Mouse (Mus musculus) midbrain, embryonic 15.5 days (tissue): Measurements from ENCODE around the gene Cenpe. TPM values are rescaled to one million over a fixed set of nuclear protein-coding genes. Genes with fewer than 3 reads are reported as not detected.
A peak's percentile ranks its signal among the peaks of the same experiment; 100 is the strongest.
"Not testable (repeated sequence)": the region's sequence is repeated elsewhere in the genome, so short reads cannot be mapped to it uniquely, and the experiment has no call there.

Experiments
- ATAC-seq: fragments of 200-750 bp; cut with Nextera tagmentation; replicated peaks from 2 replicates; pipeline ENCODE4 v1.8.0; 2017; ENCODE audit warnings: moderate TSS enrichment
- H3K27ac ChIP-seq: fragments of 300-500 bp; sonication (generic); 2 replicates; pipeline ENCODE4 v1.5.1; 2015; ENCODE audit warnings: mild to moderate bottlenecking, inconsistent platforms
- H3K27me3 ChIP-seq: fragments of 300-500 bp; sonication (generic); replicated peaks from 2 replicates; pipeline ENCODE4 v1.6.1; 2015; ENCODE audit warnings: inconsistent platforms
- H3K36me3 ChIP-seq: fragments of 300-500 bp; sonication (generic); replicated peaks from 2 replicates; pipeline ENCODE4 v1.6.1; 2015; ENCODE audit warnings: inconsistent platforms
- H3K4me1 ChIP-seq: fragments of 300-500 bp; sonication (generic); 2 replicates; pipeline ENCODE4 v1.6.1; 2015; ENCODE audit warnings: inconsistent platforms
- H3K4me2 ChIP-seq: fragments of 300-500 bp; sonication (generic); 2 replicates; pipeline ENCODE4 v1.6.1; 2015; ENCODE audit warnings: inconsistent platforms, mild to moderate bottlenecking, moderate library complexity
- H3K4me3 ChIP-seq: fragments of 300-500 bp; sonication (generic); 2 replicates; pipeline ENCODE4 v1.5.1; 2015; ENCODE audit warnings: mild to moderate bottlenecking, inconsistent platforms
- H3K9ac ChIP-seq: fragments of 300-500 bp; sonication (generic); 2 replicates; pipeline ENCODE4 v1.6.1; 2015; ENCODE audit warnings: mild to moderate bottlenecking, inconsistent platforms
- H3K9me3 ChIP-seq: fragments of 300-500 bp; sonication (generic); 2 replicates; pipeline ENCODE4 v1.6.1; 2016; ENCODE audit warnings: inconsistent platforms
- WGBS: fragments of 180-500 bp; shearing (Covaris S2); methylation state at CpG from one replicate; pipeline ENCODE4 v1.1.7; 2015; ENCODE audit warnings: mixed read lengths; 5-methylcytosine and 5-hydroxymethylcytosine counted together
- polyA plus RNA-seq: library from polyadenylated mRNA; unstranded; fragments of >200 nt; fragmentation: Nextera tagmentation; extraction: Ambion mirVana; gene quantifications from 2 replicates; pipeline ENCODE4 v1.2.1, GENCODE M21; 2015

Gene Cenpe
- polyA plus RNA-seq: 3.4 and 4.5 TPM in 2 replicates

DNA sequence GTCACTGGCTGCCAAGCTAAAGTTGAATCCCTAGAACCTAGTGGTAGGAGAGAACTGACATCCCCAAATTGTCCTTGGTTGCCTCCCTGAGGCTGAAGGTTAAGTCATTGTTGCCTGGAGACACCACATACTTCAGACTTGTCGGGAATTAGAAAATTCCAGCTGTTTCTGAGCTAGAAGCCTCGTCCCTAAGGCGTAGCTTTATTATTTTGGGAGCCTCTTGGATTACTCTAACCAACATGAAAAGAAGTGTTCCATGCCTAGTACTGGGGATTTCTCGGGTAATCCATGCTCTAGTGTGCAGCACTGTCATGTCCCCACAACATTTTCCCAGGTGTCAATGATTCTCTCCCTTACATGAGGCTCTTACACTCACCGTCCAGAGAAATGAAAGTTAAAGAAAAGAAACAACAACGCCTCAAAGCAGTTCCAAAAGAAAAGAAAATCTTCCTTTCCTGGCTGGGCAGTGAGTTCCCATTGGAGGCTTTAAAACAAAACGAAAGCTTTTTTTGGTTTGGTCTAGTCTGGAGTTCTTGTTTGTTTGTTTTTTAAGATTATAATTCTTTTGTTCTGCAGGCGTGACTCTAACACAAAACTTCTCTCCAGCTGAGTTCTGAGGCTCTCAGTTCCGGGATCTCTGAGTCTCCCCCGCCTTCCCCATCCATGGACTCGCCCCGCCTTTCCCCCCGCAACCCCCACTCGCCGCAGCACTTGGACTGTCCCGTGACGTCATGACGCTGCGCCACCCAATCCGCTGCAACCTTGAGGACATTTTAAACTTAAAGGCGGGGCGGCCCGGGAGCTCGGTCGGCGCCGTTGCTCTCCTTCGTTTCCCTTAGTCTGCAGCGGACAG is at the start of gene Cenpe:
Cenpe (plus strand) TSS at position 733 of the 853 bp plus-strand sequence.
- peak; percentile 98 for ATAC-seq
- Histone ChIP-seq H3K4me1 (peaks cover 17% of the 10 kb centered on the region), H3K4me2 (peak within 1 kb of the TSS; percentile 85), H3K9me3 (no peaks in the 10 kb centered on the region), H3K4me3 (peak within 1 kb of the TSS; percentile 75), H3K36me3 (no peaks in the 10 kb centered on the region), H3K27me3 (no peaks in the 10 kb centered on the region), H3K27ac (0 out of 2 replicates have a peak within 1 kb of the TSS, but pooled peaks have one; percentile 14), H3K9ac (peak within 1 kb of the TSS; percentile 42)
- 2% methylated on average over 29 of the region's 29 CpGs for WGBS

DNA sequence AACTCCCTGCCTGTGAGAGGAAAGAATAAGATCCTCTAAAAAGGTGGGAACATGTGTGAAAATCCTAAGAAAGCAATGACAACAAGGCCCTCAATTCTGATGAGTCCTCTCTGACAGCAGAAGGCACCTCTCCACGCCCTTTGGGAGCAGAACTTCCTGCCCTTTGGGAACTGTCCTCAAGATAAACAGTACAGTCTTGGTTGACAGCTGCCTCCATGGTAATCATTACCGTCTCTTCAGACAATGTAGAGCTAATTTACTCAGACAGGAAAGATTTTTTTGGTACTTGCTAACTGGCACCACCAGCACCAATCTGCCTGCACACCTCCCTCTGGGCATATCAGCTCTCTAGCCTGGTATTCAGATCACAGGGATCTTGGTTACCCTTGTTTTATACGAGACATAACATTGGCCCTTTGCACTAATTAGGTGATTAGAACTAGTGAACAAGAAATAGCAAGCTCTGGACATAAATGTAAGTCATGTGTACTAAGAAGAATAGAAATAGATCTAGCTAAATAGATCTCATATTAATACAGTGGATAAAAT is 40.4 kb upstream of the Cenpe start:
- Histone ChIP-seq H3K27ac (no peak overlapping the region), H3K27me3 (no peaks in the 10 kb centered on the region), H3K4me1 (no peaks in the 10 kb centered on the region), H3K9me3 (no peaks in the 10 kb centered on the region), H3K4me3 (no peak overlapping the region), H3K9ac (no peak overlapping the region), H3K4me2 (no peak overlapping the region), H3K36me3 (no peaks in the 10 kb centered on the region)
- WGBS: 57% methylated on average over 3 of the region's 3 CpGs
- no peak; the same call in 1 of the 2 replicates for ATAC-seq

DNA sequence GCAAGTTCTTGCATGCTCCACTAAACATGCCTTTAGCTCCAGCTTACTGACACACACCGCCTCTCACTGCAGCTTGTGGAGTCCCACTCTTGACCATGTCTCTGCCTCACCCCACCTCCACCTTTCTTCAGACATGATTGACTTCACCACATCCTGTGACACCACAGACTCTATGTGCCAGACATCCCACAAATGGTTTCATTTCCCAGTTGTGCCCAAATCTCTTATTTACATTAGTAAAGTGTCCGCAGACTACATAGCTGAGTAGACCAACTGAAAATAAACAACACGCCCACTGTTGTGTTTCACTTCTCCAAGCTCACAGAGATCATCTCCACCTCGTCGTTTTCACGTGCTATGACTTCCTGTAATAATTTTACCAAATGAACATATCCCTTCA is 20.5 kb upstream of the Cenpe start:
- H3K4me3 ChIP-seq: no peak overlapping the region
- no peaks in the 10 kb centered on the region for H3K9me3 ChIP-seq
- H3K4me1 ChIP-seq: no peaks in the 10 kb centered on the region
- H3K27me3 ChIP-seq: no peaks in the 10 kb centered on the region
- no peak overlapping the region for H3K4me2 ChIP-seq
- no peak overlapping the region for H3K9ac ChIP-seq
- WGBS: 88% methylated on average over 6 of the region's 6 CpGs
- no peak overlapping the region for H3K27ac ChIP-seq
- H3K36me3 ChIP-seq: no peaks in the 10 kb centered on the region
- no peak for ATAC-seq

DNA sequence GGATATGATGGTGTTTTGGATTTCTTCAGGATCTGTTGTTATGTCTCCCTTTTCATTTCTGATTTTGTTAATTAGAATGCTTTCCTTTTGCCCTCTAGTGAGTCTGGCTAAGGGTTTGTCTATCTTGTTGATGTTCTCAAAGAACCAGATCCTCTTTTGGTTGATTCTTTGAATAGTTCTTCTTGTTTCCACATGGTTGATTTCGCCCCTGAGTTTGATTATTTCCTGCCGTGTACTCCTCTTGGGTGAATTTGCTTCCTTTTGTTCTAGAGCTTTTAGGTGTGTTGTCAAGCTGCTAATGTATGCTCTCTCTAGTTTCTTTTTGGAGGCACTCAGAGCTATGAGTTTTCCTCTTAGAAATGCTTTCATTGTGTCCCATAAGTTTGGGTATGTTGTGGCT is 14.3 kb upstream of the Cenpe start:
- not testable (repeated sequence) for H3K36me3 ChIP-seq, H3K4me1 ChIP-seq, H3K9ac ChIP-seq, H3K4me2 ChIP-seq, H3K9me3 ChIP-seq, H3K4me3 ChIP-seq, H3K27ac ChIP-seq, ATAC-seq, H3K27me3 ChIP-seq
- WGBS: 64% methylated on average over 2 of the region's 2 CpGs

DNA sequence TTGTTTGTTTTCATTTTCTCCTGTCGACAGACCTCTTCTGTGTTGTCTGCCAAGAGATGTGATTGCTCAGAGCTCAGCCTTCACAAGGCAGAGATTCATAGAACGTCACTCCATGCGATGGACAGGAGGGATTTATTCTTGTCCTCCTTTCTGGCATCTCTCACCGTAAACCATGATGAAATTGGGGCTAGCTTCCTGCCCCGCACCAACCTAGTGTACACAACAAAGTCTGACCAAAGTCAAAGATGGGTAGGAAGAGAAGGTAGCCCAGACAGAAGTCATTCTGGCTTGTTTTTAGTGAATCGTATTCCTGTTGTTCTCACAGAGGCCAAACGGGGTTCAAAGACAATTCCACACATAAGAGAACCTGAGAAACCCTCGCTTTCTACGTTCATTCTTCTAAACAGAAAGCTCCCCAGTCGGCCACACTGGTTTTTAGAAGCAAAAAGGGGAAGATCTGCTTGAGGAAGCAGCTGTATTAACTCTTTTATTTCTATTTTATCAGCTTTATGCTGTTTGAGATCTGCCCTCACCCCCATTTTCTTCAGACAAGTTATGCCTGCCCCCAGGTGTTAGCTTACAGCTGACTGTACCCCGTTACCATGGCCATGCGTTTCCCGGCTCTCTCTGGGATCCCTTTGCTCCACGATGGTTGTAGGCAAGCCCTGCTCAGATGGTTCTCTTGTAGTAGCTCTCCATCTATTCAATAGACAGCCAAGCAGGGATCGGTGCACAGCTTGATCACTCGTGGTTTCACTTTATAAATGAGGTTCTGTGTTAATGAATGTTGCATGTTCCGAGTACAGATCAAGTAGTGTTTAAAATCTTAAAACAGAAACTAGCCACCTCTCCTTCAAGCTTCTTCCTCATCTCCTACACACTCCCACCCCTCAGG is 11.7 kb upstream of the Cenpe start:
- H3K4me3 ChIP-seq: no peak overlapping the region
- H3K9me3 ChIP-seq: no peaks in the 10 kb centered on the region
- H3K27ac ChIP-seq: no peak overlapping the region
- 85% methylated on average over 17 of the region's 17 CpGs for WGBS
- H3K4me2 ChIP-seq: no peak overlapping the region
- H3K9ac ChIP-seq: no peak overlapping the region
- no peaks in the 10 kb centered on the region for H3K36me3 ChIP-seq
- H3K4me1 ChIP-seq: no peaks in the 10 kb centered on the region
- no peak for ATAC-seq
- no peaks in the 10 kb centered on the region for H3K27me3 ChIP-seq

DNA sequence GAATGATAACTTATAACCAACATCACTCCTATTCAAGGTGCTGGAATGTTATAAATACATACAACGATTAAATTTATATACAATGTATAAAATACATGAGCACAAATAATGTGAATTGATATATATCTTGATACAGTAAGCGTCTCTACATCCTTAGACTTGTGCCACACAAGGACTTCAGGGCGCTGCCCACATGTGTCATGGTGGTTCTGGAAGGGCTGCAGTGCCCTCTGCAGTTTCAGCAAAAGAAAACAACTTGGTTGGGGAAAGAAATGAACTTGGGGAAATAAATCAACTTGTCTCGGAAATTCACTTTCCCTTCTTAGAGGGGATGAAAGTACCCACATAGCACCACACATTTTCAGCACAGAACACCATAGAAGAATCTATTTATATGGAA is 5.7 kb upstream of the Cenpe start:
- no peak overlapping the region for H3K4me2 ChIP-seq
- no peak overlapping the region for H3K27ac ChIP-seq
- H3K9ac ChIP-seq: no peak overlapping the region
- peak; percentile 77; the same call in 1 of the 2 replicates for ATAC-seq
- 41% methylated on average over 4 of the region's 4 CpGs for WGBS
- H3K9me3 ChIP-seq: no peaks in the 10 kb centered on the region
- no peak overlapping the region for H3K4me3 ChIP-seq
- H3K4me1 ChIP-seq: peaks cover 1% of the 10 kb centered on the region; the same call in 1 of the 2 replicates
- no peaks in the 10 kb centered on the region for H3K36me3 ChIP-seq
- H3K27me3 ChIP-seq: no peaks in the 10 kb centered on the region

DNA sequence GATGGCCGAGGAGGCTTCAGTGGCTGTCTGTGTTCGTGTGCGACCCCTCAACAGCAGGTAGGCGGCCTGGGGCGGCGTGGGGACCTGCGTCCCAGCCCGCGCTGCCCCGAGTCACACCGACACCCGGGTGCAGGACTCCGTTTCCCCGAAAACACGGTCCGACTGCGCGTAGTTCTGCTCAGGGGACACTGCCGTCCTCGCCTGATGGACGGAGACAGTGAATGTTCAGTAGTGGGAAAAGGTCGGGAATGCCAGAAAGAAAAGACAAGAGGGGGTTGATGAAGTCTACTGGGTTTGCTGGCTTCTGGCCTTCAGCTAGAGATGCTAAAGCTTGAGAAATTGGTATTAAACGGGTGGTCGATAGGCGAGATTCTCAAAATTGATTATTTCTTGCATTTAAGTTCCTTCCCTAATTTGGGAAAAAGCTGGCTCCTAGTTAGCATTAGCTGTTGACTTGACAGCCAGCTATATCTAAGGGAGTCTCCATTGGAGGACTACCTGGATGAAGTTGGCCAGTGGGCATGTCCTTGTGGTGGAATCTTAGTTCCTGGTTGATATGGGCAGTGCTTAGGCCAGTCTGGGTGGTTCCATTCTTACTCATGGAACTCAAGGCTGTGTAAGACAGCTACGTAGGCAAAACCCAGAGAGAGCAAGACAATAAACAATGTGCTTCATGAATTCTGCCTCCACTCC is 467 bp downstream of the Cenpe start:
- Histone ChIP-seq H3K9me3 (no peaks in the 10 kb centered on the region), H3K4me2 (peak overlapping the region; percentile 85), H3K4me1 (peaks cover 17% of the 10 kb centered on the region), H3K27me3 (no peaks in the 10 kb centered on the region), H3K4me3 (peak overlapping the region; percentile 75), H3K9ac (peak overlapping the region; percentile 42), H3K27ac (no peak overlapping the region), H3K36me3 (no peaks in the 10 kb centered on the region)
- ATAC-seq: 0 out of 2 replicates have a peak, but pooled peaks have one; percentile 31
- WGBS: under 1% methylated on average over 26 of the region's 26 CpGs

DNA sequence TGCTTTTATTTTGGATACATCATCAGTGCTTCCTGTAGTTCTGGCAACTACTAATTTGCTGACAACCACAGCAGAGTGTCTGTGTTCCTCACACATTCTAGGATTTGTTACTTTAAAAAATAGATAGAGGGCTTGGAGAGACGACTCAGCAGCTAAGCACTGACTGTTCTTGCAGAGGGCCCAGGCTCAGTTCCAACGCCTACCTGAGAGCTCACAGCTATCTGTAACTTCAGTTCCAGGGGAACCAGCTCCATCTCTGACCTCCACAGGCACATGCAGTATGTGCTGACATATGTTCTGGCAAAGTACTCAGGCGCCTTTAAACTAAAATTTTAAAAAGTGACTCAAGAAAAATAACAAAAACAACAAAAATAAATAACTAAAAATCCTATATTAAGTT is 19.7 kb downstream of the Cenpe start:
- no peaks in the 10 kb centered on the region for H3K4me1 ChIP-seq
- WGBS: 83% methylated on average over 3 of the region's 3 CpGs

DNA sequence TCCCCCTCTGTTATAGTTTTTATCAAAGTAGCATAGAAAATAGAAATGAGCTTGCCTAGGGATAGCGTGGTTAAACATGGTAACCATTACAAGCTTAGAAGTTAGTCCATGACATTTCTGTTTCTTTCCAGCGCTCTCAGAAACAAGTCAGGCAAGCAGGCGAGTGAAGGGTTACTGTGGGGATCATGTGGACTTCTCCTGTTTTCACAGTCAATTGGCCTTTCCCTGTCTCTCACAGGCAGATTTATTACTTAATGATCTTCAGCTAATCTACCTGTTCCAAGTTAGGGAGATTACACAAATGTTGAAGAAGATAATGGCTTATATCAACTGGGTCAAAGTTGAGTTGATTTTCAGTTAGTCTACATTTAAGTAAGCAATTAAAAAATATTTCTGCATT is 20.1 kb downstream of the Cenpe start:
- no peaks in the 10 kb centered on the region for H3K36me3 ChIP-seq
- WGBS: 91% methylated on average over 3 of the region's 3 CpGs
- no peak overlapping the region for H3K4me2 ChIP-seq
- no peak overlapping the region for H3K27ac ChIP-seq
- ATAC-seq: no peak
- H3K9ac ChIP-seq: no peak overlapping the region
- H3K27me3 ChIP-seq: no peaks in the 10 kb centered on the region
- no peak overlapping the region for H3K4me3 ChIP-seq
- H3K9me3 ChIP-seq: no peaks in the 10 kb centered on the region
- H3K4me1 ChIP-seq: no peaks in the 10 kb centered on the region

More for the DNA sequence above, 19.7 kb downstream of the Cenpe start:
- H3K36me3 ChIP-seq: no peaks in the 10 kb centered on the region
- H3K4me2 ChIP-seq: no peak overlapping the region
- H3K27ac ChIP-seq: no peak overlapping the region
- H3K27me3 ChIP-seq: no peaks in the 10 kb centered on the region
- ATAC-seq: no peak
- no peak overlapping the region for H3K4me3 ChIP-seq
- H3K9ac ChIP-seq: no peak overlapping the region
- no peaks in the 10 kb centered on the region for H3K9me3 ChIP-seq

DNA sequence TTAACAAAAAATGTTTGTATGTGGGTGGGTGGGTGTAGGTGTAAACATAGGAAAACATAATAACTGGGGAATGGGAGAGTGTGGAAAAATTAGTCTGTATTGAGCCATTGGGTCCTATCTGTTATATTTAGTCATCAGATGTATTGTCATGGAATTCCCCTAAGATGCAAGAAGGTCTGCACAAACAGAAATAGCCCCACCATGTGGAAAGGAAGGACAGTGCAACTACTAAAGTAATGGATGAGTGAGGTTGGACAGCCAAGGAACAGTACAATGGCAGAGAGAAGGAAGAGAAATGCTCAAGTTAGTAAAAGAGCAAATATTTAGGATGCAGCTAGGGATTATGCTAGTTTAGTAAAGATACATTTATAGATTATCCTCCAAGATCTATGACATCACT is 33.4 kb downstream of the Cenpe start:
- no peaks in the 10 kb centered on the region for H3K36me3 ChIP-seq
- H3K9ac ChIP-seq: no peak overlapping the region
- H3K4me2 ChIP-seq: no peak overlapping the region
- H3K9me3 ChIP-seq: no peaks in the 10 kb centered on the region
- H3K27ac ChIP-seq: no peak overlapping the region
- no peaks in the 10 kb centered on the region for H3K27me3 ChIP-seq
- ATAC-seq: no peak
- no peak overlapping the region for H3K4me3 ChIP-seq
- no peaks in the 10 kb centered on the region for H3K4me1 ChIP-seq

DNA sequence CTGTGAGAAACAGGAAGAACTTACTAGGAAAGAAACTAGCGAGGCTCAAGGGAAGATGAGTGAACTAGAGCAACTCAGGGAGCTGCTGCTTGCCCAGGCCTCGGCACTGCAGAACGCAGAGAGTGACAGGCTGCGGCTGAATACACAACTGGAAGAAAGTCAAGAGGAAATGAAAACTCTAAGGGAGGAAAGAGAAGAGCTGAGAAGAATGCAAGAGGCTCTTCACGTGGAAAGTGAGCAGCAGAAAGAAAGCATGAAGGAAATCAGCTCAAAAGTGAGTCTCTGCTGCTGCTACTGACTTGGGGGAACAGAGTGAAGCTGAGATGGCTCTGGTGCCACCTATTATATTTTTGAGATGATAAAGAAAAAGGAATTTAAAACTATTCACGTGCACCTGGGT is 34.5 kb downstream of the Cenpe start:
- H3K27me3 ChIP-seq: no peaks in the 10 kb centered on the region
- ATAC-seq: no peak
- no peak overlapping the region for H3K4me3 ChIP-seq

DNA sequence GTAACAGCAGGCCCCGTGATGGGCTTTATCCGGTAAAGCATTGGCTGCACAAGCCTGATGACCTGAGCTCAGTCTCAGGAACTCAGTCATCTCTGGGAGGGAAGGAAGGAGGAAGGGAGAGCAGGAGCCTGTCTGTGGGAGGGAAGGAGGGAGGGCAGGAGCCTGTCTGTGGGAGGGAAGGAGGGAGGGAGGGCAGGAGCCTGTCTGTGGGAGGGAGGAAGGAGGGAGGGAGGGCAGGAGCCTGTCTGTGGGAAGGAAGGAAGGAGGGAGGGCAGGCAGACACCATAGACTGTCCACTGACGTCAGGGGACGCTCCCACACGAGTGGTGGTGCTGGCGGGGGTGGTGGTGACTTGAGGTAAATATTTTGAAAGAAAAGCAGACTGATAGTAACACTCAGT is 36.8 kb downstream of the Cenpe start:
- no peak for ATAC-seq
- no peak overlapping the region for H3K27ac ChIP-seq
- H3K27me3 ChIP-seq: no peaks in the 10 kb centered on the region
- H3K4me1 ChIP-seq: no peaks in the 10 kb centered on the region
- H3K9ac ChIP-seq: no peak overlapping the region
- H3K4me3 ChIP-seq: no peak overlapping the region
- 83% methylated on average over 6 of the region's 6 CpGs for WGBS
- H3K36me3 ChIP-seq: no peaks in the 10 kb centered on the region
- H3K4me2 ChIP-seq: no peak overlapping the region
- no peaks in the 10 kb centered on the region for H3K9me3 ChIP-seq

More for the DNA sequence above, 34.5 kb downstream of the Cenpe start:
- Histone ChIP-seq H3K9me3 (no peaks in the 10 kb centered on the region), H3K9ac (no peak overlapping the region), H3K4me2 (no peak overlapping the region), H3K27ac (no peak overlapping the region), H3K36me3 (no peaks in the 10 kb centered on the region), H3K4me1 (no peaks in the 10 kb centered on the region)
- 95% methylated on average over 6 of the region's 6 CpGs for WGBS
